Mouse (Mus musculus): ENCODE data around the gene Kcnrg. TPM values are rescaled to one million over a fixed set of nuclear protein-coding genes. Genes with fewer than 3 reads are reported as not detected.

Kcnrg gene
- polyA plus RNA-seq, 2 experiments = 0.13 to 0.19 TPM

- DNase-seq (ENCODE audit: low read depth in 3 of 3, low spot score in 3 of 3) (no peak), ATAC-seq (ENCODE audit: insufficient read depth) (no peak)
- Histone ChIP-seq H3K4me1 (replicated peaks; ENCODE audit: control insufficient read depth in 2 of 2, insufficient read depth in 2 of 2, low read length in 1 of 2) (peaks cover 21 to 23% of the 10 kb centered on the region in 2 experiments), H3K36me3 (replicated peaks; ENCODE audit: control insufficient read depth, insufficient read depth, low read depth) (no peaks in the 10 kb centered on the region), H3K27me3 (ENCODE audit: control insufficient read depth, insufficient read depth, low read length) (no peaks in the 10 kb centered on the region), H3K4me2 (ENCODE audit: low read depth) (no peak overlapping the region), H3K4me3 (ENCODE audit: insufficient read depth in 1 of 2, low read depth in 2 of 2, low read length in 2 of 2) (no peak overlapping the region), H3K27ac (no peak overlapping the region), H3K9ac (replicated peaks) (no peak overlapping the region), H3K9me3 (ENCODE audit: control insufficient read depth, low read length) (no peaks in the 10 kb centered on the region)
- 78% methylated on average over 1 of the region's 1 CpGs for WGBS (ENCODE audit: insufficient replicate concordance)
- TF ChIP-seq EP300 (IDR thresholded peaks at IDR 0.05; ENCODE audit: low read depth) (no peak), CTCF (IDR thresholded peaks at IDR 0.05; ENCODE audit: low read depth) (no peak)
Observed at GRCm38 (mm10) chr14:61661496-61661895, 54.2 kb downstream of the Kcnrg start.

- WGBS (ENCODE audit: insufficient replicate concordance) = 66% methylated on average over 8 of the region's 8 CpGs
- no peak overlapping the region for H3K27ac ChIP-seq
Observed at GRCm38 (mm10) chr14:61662307-61662706, 55.0 kb downstream of the Kcnrg start.

More at GRCm38 (mm10) chr14:61662307-61662706, 55.0 kb downstream of the Kcnrg start:
- no peaks in the 10 kb centered on the region for H3K36me3 ChIP-seq (replicated peaks; ENCODE audit: control insufficient read depth, insufficient read depth, low read depth)
- peaks cover 15 to 17% of the 10 kb centered on the region in 2 experiments for H3K4me1 ChIP-seq (replicated peaks; ENCODE audit: control insufficient read depth in 2 of 2, insufficient read depth in 2 of 2, low read length in 1 of 2)
- ATAC-seq (ENCODE audit: insufficient read depth) (0 out of 2 replicates have a peak, but pooled peaks have one; percentile 50), DNase-seq (ENCODE audit: low read depth in 3 of 3, low spot score in 3 of 3) (no peak)
- no peaks in the 10 kb centered on the region for H3K9me3 ChIP-seq (ENCODE audit: control insufficient read depth, low read length)
- H3K4me3 ChIP-seq (ENCODE audit: insufficient read depth in 1 of 2, low read depth in 2 of 2, low read length in 2 of 2) = no peak overlapping the region
- TF ChIP-seq CTCF (IDR thresholded peaks at IDR 0.05; ENCODE audit: low read depth) (no peak), EP300 (IDR thresholded peaks at IDR 0.05; ENCODE audit: low read depth) (no peak)
- H3K27me3 ChIP-seq (ENCODE audit: control insufficient read depth, insufficient read depth, low read length) = no peaks in the 10 kb centered on the region
- H3K9ac ChIP-seq (replicated peaks) = no peak overlapping the region; the same call in 1 of the 2 replicates
- H3K4me2 ChIP-seq (ENCODE audit: low read depth) = no peak overlapping the region

MicroRNAs within 50 kb of the gene (microRNA counts, 519-probe panel; counts per million panel counts)
- microRNA mmu-miR-15a (9,562 counts per million, percentile 97 among the panel's probes with 10 or more counts), microRNA mmu-miR-16 (10,541 counts per million, percentile 99 among the panel's probes with 10 or more counts)

Small RNA genes within 50 kb of the gene (microRNA-seq; reads per million reads assigned to microRNA genes)
- gene Mir15a (19,660 reads per million, percentile 96 among the genes with 10 or more reads in this experiment), gene Mir16-1 (9,447 reads per million, percentile 92 among the genes with 10 or more reads in this experiment)

Other genes with a start within 250 kb of the Kcnrg start
- gene Ebpl, start 247.0 kb upstream of the Kcnrg start, polyA plus RNA-seq (2012; rRNA removed) = 0.90 and 1.1 TPM in 2 replicates
- 4.7 and 4.9 TPM in 2 replicates for gene Ebpl, start 247.0 kb upstream of the Kcnrg start, polyA plus RNA-seq (2014; fragmentation: Nextera tagmentation; extraction: Ambion mirVana)
- 8.8 and 13.4 TPM in 2 replicates for gene Kpna3, start 167.6 kb upstream of the Kcnrg start, polyA plus RNA-seq (2012; rRNA removed)
- gene Kpna3, start 167.6 kb upstream of the Kcnrg start, polyA plus RNA-seq (2014; fragmentation: Nextera tagmentation; extraction: Ambion mirVana) = 27.7 and 31.0 TPM in 2 replicates
- gene Spryd7, start 50.6 kb upstream of the Kcnrg start, polyA plus RNA-seq (2012; rRNA removed) = 2.4 and 4.5 TPM in 2 replicates
- gene Spryd7, start 50.6 kb upstream of the Kcnrg start, polyA plus RNA-seq (2014; fragmentation: Nextera tagmentation; extraction: Ambion mirVana) = 8.3 and 10.1 TPM in 2 replicates
- 1.9 and 2.7 TPM in 2 replicates for gene Trim13, start 9.2 kb upstream of the Kcnrg start, polyA plus RNA-seq (2012; rRNA removed)
- gene Trim13, start 9.2 kb upstream of the Kcnrg start, polyA plus RNA-seq (2014; fragmentation: Nextera tagmentation; extraction: Ambion mirVana) = 4.0 and 4.3 TPM in 2 replicates

Data from liver, embryonic 14.5 days (tissue).